8 mouse cellular contexts compared by ENCODE assay signal in the genomic region with DNA sequence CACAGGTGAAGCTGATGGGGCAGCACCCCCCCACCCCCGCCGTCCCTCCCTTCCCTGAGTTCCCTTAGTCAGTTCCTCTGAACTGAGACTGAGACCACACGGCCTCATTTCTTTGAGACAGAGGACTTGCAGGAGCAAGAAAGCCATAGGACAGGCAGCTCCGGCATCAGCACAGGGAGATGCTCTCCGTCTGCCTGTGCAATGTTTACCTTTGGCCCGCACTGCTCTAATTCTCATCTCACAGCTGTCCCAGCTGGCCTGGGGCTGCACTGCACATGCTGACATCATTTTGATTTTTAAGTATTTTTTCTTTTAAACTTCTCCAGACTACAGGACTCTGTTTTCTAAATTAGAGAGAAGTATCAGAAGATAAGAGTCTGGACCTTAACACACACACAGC. TPM values are rescaled to one million over a fixed set of nuclear protein-coding genes. Genes with fewer than 3 reads are reported as not detected.
DNase-seq lines count a peak whose midpoint lies in the region; ATAC-seq and TF ChIP-seq lines count a peak whose summit lies in the region.

No protein-coding gene starts in this region.

- no peak for DNase-seq in heart, embryonic 10.5 days (ENCODE audit: low spot score)
- no peak for DNase-seq in heart, adult 2 months
- DNase-seq in MEL (ENCODE audit: low read depth, low spot score): no peak
- DNase-seq in hindbrain, embryonic 14.5 days (ENCODE audit: low spot score): no peak
- DNase-seq in adrenal gland, postnatal 10 days: no peak
- no peak for DNase-seq in spleen, postnatal 4 days (ENCODE audit: low spot score in 2 of 2)
- no peak for DNase-seq in thymus, postnatal 14 days

- no peaks in the 10 kb centered on the region for H3K27me3 ChIP-seq in heart, embryonic 10.5 days (ENCODE audit: insufficient read depth, poor library complexity, severe bottlenecking)
- no peaks in the 10 kb centered on the region for H3K27me3 ChIP-seq in heart, adult 2 months (ENCODE audit: control insufficient read depth, insufficient read depth, low read length)
- H3K27me3 ChIP-seq in MEL (ENCODE audit: control insufficient read depth in 1 of 2, insufficient read depth in 2 of 2, low read length in 2 of 2): no peaks in the 10 kb centered on the region
- no peaks in the 10 kb centered on the region for H3K27me3 ChIP-seq in hindbrain, embryonic 14.5 days (ENCODE audit: control insufficient read depth, insufficient read depth, low read length)
- no peaks in the 10 kb centered on the region for H3K27me3 ChIP-seq in midbrain, embryonic 12.5 days

- TF ChIP-seq EP300 in heart, adult 2 months (IDR thresholded peaks at IDR 0.05; ENCODE audit: insufficient read depth, low read depth, low read length): no peak
- no peak for TF ChIP-seq EP300 in MEL (IDR thresholded peaks at IDR 0.05; ENCODE audit: low read depth in 1 of 2, low read length in 2 of 2)

- TF ChIP-seq POLR2A in heart, adult 2 months (IDR thresholded peaks at IDR 0.05; ENCODE audit: insufficient read depth, low read depth, low read length): no peak
- no peak for TF ChIP-seq POLR2A in MEL (IDR thresholded peaks at IDR 0.05; ENCODE audit: control insufficient read depth in 1 of 2, insufficient read depth in 1 of 2, low read depth in 1 of 2, low read length in 2 of 2, poor library complexity in 1 of 2)

- no peaks in the 10 kb centered on the region for H3K9me3 ChIP-seq in heart, embryonic 10.5 days
- no peaks in the 10 kb centered on the region for H3K9me3 ChIP-seq in MEL (replicated peaks; ENCODE audit: insufficient read depth, low read length)
- H3K9me3 ChIP-seq in hindbrain, embryonic 14.5 days (ENCODE audit: control insufficient read depth, low read length): no peaks in the 10 kb centered on the region
- H3K9me3 ChIP-seq in midbrain, embryonic 12.5 days: no peaks in the 10 kb centered on the region

- H3K36me3 ChIP-seq in heart, embryonic 10.5 days: peaks cover 48% of the 10 kb centered on the region
- H3K36me3 ChIP-seq in heart, adult 2 months (ENCODE audit: control insufficient read depth, insufficient read depth, low read length): peaks cover 2% of the 10 kb centered on the region
- peaks cover 27 to 40% of the 10 kb centered on the region in 2 experiments for H3K36me3 ChIP-seq in MEL (ENCODE audit: control insufficient read depth in 1 of 2, insufficient read depth in 2 of 2, low read length in 2 of 2)
- H3K36me3 ChIP-seq in hindbrain, embryonic 14.5 days (replicated peaks; ENCODE audit: control insufficient read depth, insufficient read depth): peaks cover 25% of the 10 kb centered on the region
- H3K36me3 ChIP-seq in midbrain, embryonic 12.5 days: peaks cover 37% of the 10 kb centered on the region

- intact Hi-C loops in heart, adult 2 months (cut with DNase I): loop anchor here (5.0 kb wide), 2 partner anchors 34 to 1974 kb away; no protein-coding TSS in a partner anchor

- H3K27ac ChIP-seq in heart, embryonic 10.5 days: no peak overlapping the region
- no peak overlapping the region for H3K27ac ChIP-seq in heart, adult 2 months
- H3K27ac ChIP-seq in MEL (ENCODE audit: control insufficient read depth, low read depth, low read length): no peak overlapping the region
- no peak overlapping the region for H3K27ac ChIP-seq in hindbrain, embryonic 14.5 days
- no peak overlapping the region for H3K27ac ChIP-seq in midbrain, embryonic 12.5 days (replicated peaks)

- H3K79me2 ChIP-seq in heart, adult 2 months (replicated peaks; ENCODE audit: control insufficient read depth, insufficient read depth, low read length): no peaks in the 10 kb centered on the region; the same call in 1 of the 2 replicates
- H3K79me2 ChIP-seq in MEL (ENCODE audit: control insufficient read depth, insufficient read depth, low read length, poor library complexity): peaks cover 39% of the 10 kb centered on the region

- peak overlapping the region; percentile 83 for H3K4me2 ChIP-seq in hindbrain, embryonic 14.5 days (replicated peaks)
- peak overlapping the region; percentile 97 for H3K4me2 ChIP-seq in midbrain, embryonic 12.5 days (replicated peaks)

- TF ChIP-seq CTCF in heart, adult 2 months (IDR thresholded peaks at IDR 0.05): no peak
- no peak for TF ChIP-seq CTCF in MEL (IDR thresholded peaks at IDR 0.05 in 2 of 3, conservative IDR thresholded peaks at IDR 0.05 in 1 of 3; ENCODE audit: control insufficient read depth in 1 of 3, insufficient read depth in 1 of 3, low read depth in 2 of 3, low read length in 3 of 3, poor library complexity in 1 of 3, severe bottlenecking in 1 of 3)

- peaks cover 8% of the 10 kb centered on the region for H3K4me1 ChIP-seq in heart, embryonic 10.5 days
- peaks cover 2% of the 10 kb centered on the region; the same call in 1 of the 2 replicates for H3K4me1 ChIP-seq in heart, adult 2 months (ENCODE audit: control insufficient read depth, insufficient read depth, low read length)
- peaks cover 0 to 14% of the 10 kb centered on the region in 2 experiments; a peak in 2 of 4 replicates for H3K4me1 ChIP-seq in MEL (ENCODE audit: control insufficient read depth in 1 of 2, insufficient read depth in 2 of 2, low read length in 2 of 2)
- H3K4me1 ChIP-seq in hindbrain, embryonic 14.5 days (replicated peaks; ENCODE audit: control insufficient read depth, insufficient read depth, low read length): peaks cover 18% of the 10 kb centered on the region
- peaks cover 32% of the 10 kb centered on the region for H3K4me1 ChIP-seq in midbrain, embryonic 12.5 days

- TF ChIP-seq RAD21 in MEL (IDR thresholded peaks at IDR 0.05; ENCODE audit: low read depth, low read length): no peak

- peak overlapping the region; percentile 83 for H3K4me3 ChIP-seq in heart, embryonic 10.5 days
- no peak overlapping the region for H3K4me3 ChIP-seq in heart, adult 2 months
- peak overlapping the region; percentile 50 to 51; a peak in 3 of 4 replicates for H3K4me3 ChIP-seq in MEL (ENCODE audit: control insufficient read depth in 1 of 2, insufficient read depth in 1 of 2, low read depth in 2 of 2, low read length in 2 of 2)
- peak overlapping the region; percentile 69; the same call in 1 of the 2 replicates for H3K4me3 ChIP-seq in hindbrain, embryonic 14.5 days (replicated peaks; ENCODE audit: low read length)
- peak overlapping the region; percentile 76 for H3K4me3 ChIP-seq in midbrain, embryonic 12.5 days

- H3K9ac ChIP-seq in heart, adult 2 months (ENCODE audit: low read depth, low read length): no peak overlapping the region
- peak overlapping the region; percentile 96 for H3K9ac ChIP-seq in MEL (ENCODE audit: control insufficient read depth, low read depth, low read length, poor library complexity, severe bottlenecking)
- H3K9ac ChIP-seq in hindbrain, embryonic 14.5 days: no peak overlapping the region
- H3K9ac ChIP-seq in midbrain, embryonic 12.5 days (replicated peaks): peak overlapping the region; percentile 15; the same call in 1 of the 2 replicates

- ATAC-seq in hindbrain, embryonic 14.5 days (ENCODE audit: low FRiP score): no peak
- no peak for ATAC-seq in midbrain, embryonic 12.5 days (ENCODE audit: low FRiP score, low read depth)

- WGBS in heart, embryonic 10.5 days: 44% methylated on average over 6 of the region's 6 CpGs
- WGBS in heart, adult 2 months: 32% methylated on average over 6 of the region's 6 CpGs
- WGBS in hindbrain, embryonic 14.5 days: 39% methylated on average over 6 of the region's 6 CpGs
- WGBS in midbrain, embryonic 12.5 days: 42% methylated on average over 6 of the region's 6 CpGs

TF ChIP-seq in MEL, 35 proteins besides CTCF, POLR2A, EP300 and RAD21 (continues in another document):
- TF ChIP-seq MAZ (IDR thresholded peaks at IDR 0.05; ENCODE audit: low read depth, low read length) (no peak), POLR2AphosphoS5 (IDR thresholded peaks at IDR 0.05; ENCODE audit: borderline replicate concordance, low read depth, low read length) (no peak), CHD2 (IDR thresholded peaks at IDR 0.05; ENCODE audit: low read length) (no peak), CHD1 (IDR thresholded peaks at IDR 0.05; ENCODE audit: low read depth, low read length) (no peak), MXI1 (IDR thresholded peaks at IDR 0.05; ENCODE audit: low read depth, low read length) (no peak), JUND (IDR thresholded peaks at IDR 0.05; ENCODE audit: low read depth, low read length) (no peak), GABPA (IDR thresholded peaks at IDR 0.05; ENCODE audit: low read depth, low read length) (no peak), ETS1 (IDR thresholded peaks at IDR 0.05; ENCODE audit: low read depth, low read length) (no peak), ZC3H11A (IDR thresholded peaks at IDR 0.05; ENCODE audit: low read depth, low read length) (no peak), TBP (IDR thresholded peaks at IDR 0.05; ENCODE audit: low read depth, low read length) (no peak), MEF2A (IDR thresholded peaks at IDR 0.05; ENCODE audit: extremely low read depth, insufficient replicate concordance, low read depth, low read length, poor library complexity, severe bottlenecking) (no peak), MYC (IDR thresholded peaks at IDR 0.05; ENCODE audit: low read depth, low read length) (no peak), USF1 (IDR thresholded peaks at IDR 0.05; ENCODE audit: low read depth, low read length) (no peak)

RNA-seq across cellular contexts. Expression of a gene that starts 2.5 kb away (rescaled TPM):
- polyA plus RNA-seq in heart, embryonic 10.5 days (2016; fragmentation: Nextera tagmentation; extraction: Ambion mirVana): 60.9 and 80.3 TPM in 2 replicates
- total RNA-seq in heart, adult 2 months (2021): under 1 TPM; 0.36 to 0.65 TPM
- 0.43 and 0.85 TPM in 2 replicates for polyA plus RNA-seq in heart, adult 2 months (2012; rRNA removed)
- total RNA-seq in MEL (2012; rRNA removed): 41.0 and 48.7 TPM in 2 replicates
- polyA plus RNA-seq in MEL (2012; ENCODE audit: insufficient read depth in 1 of 2, insufficient read length in 2 of 2, low read depth in 1 of 2, low replicate concordance in 2 of 2, missing spikeins in 1 of 2): 1,000 to 10,000 TPM in 1 of 2 experiments, 10 to 100 TPM in 1; 36.1 to 1,320 TPM
- 9.8 and 13.7 TPM in 2 replicates for polyA plus RNA-seq in hindbrain, embryonic 14.5 days (2014; fragmentation: Nextera tagmentation; extraction: Ambion mirVana)
- polyA plus RNA-seq in midbrain, embryonic 12.5 days (2016; fragmentation: Nextera tagmentation; extraction: Ambion mirVana): 69.0 and 71.4 TPM in 2 replicates
- total RNA-seq in adrenal gland, postnatal 10 days (2021): 10 to 100 TPM in 1 of 2 experiments, 1 to 10 TPM in 1; 9.7 to 14.8 TPM

RNA-seq across cellular contexts. Expression of a gene that starts 20.8 kb away (rescaled TPM):
- 9.5 and 13.5 TPM in 2 replicates for polyA plus RNA-seq in heart, embryonic 10.5 days (2016; fragmentation: Nextera tagmentation; extraction: Ambion mirVana)
- 1 to 10 TPM; 8.4 to 9.6 TPM for total RNA-seq in heart, adult 2 months (2021)
- polyA plus RNA-seq in heart, adult 2 months (2012; rRNA removed): 1.6 and 3.5 TPM in 2 replicates
- 4.0 and 4.6 TPM in 2 replicates for total RNA-seq in MEL (2012; rRNA removed)
- polyA plus RNA-seq in MEL (2012; ENCODE audit: insufficient read depth in 1 of 2, insufficient read length in 2 of 2, low read depth in 1 of 2, low replicate concordance in 2 of 2, missing spikeins in 1 of 2): 1 to 10 TPM in 1 of 2 experiments, not detected in 1; 5.6 TPM
- polyA plus RNA-seq in hindbrain, embryonic 14.5 days (2014; fragmentation: Nextera tagmentation; extraction: Ambion mirVana): 11.6 and 12.2 TPM in 2 replicates
- 14.5 and 16.2 TPM in 2 replicates for polyA plus RNA-seq in midbrain, embryonic 12.5 days (2016; fragmentation: Nextera tagmentation; extraction: Ambion mirVana)
- 10 to 100 TPM in 1 of 2 experiments, 1 to 10 TPM in 1; 8.9 to 12.6 TPM for total RNA-seq in adrenal gland, postnatal 10 days (2021)

Comparison
In these comparisons a context has a peak if more than half of its experiments do, and no peak if none do; other contexts are left out.
1. H3K9ac ChIP-seq: peak in MEL (single experiment) and midbrain, embryonic 12.5 days (single experiment); none in heart, adult 2 months (single experiment) and hindbrain, embryonic 14.5 days (single experiment).